Mouse (Mus musculus) inflammation-experienced regulatory T-cells, adult 6 months (primary cell): Measurements from ENCODE around the gene Eva1b. TPM values are rescaled to one million over a fixed set of nuclear protein-coding genes. Genes with fewer than 3 reads are reported as not detected.
"Not testable (repeated sequence)": the region's sequence is repeated elsewhere in the genome, so short reads cannot be mapped to it uniquely, and the experiment has no call there.

Experiments
- ATAC-seq: one replicate; pipeline ENCODE4 v1.8.0; 2017
- polyA plus RNA-seq, 3 experiments: library from polyadenylated mRNA; unstranded; fragments of 100-300 nt; shearing (Covaris generic); gene quantifications; one replicate each; pipeline ENCODE4 v1.2.1; 2017

Eva1b gene
- polyA plus RNA-seq, 3 experiments from 2014 or later: 8.5 to 14.5 (median 11.7) TPM

GRCm38 (mm10) chr4:126155869-126156268 lies 8.3 kb downstream of the Eva1b start:
- ATAC-seq: no peak

DNA sequence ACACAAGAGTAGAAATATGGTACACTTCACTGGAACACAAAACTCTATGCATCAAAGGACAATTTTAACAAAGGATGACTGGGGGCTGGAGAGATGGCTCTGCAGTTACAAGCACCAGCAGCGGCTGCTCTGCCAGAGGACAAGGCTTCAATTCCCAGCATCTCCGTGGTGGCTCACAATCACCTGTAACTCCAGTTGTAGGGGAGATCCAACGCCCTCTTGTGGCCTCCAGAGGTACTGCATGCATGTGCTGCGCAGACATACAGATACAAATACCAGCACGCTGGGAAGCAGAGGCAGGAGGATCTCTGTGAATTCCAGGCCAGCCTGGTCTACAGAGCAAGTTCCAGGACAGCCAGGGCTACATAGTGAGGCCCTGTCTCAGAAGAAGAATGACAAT lies 9.1 kb downstream of the Eva1b start:
- no peak for ATAC-seq

GRCm38 (mm10) chr4:126157562-126157961 lies 10.0 kb downstream of the Eva1b start:
- peak; percentile 19 for ATAC-seq

- ATAC-seq: no peak
Observed at GRCm38 (mm10) chr4:126159455-126159854, 11.9 kb downstream of the Eva1b start.

DNA sequence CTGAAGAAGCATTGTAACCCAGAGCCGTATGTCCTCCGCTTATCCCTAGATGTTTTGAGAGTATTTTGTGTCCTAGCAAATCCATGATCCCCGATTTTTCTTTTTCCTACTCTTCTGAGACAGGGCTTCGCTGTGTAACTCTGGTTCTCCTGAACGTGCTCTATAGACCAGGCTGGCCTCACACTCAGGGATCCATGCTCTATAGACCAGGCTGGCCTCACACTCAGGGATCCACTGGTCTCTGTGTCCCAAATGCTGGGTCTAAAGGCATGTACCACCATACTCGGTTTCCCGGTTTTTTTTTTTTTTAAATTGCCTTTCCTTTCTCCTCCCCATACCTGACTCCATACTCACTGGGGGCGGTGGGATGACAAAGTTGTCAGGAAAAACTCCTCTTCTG lies 13.4 kb downstream of the Eva1b start:
- ATAC-seq: no peak

DNA sequence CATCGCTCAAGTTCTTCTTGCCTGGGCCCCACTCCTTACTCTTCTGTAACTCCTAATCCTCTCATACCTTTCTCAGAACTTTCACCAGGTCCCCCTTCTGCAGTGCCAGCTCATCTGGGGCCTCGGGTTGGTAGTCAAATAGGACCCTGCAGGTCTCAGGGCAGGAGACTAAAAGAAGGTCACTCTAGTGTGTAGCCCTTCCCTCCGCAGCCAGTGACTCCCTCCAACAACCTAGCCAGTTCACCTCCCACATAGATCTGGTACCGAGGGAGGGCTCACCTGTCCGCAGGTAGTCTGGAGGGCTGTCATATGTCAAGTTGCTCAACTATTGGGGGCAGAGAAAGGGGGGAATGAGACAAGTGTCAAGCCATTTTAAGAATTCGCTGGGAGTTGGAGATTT lies 13.9 kb downstream of the Eva1b start:
- ATAC-seq: no peak

DNA sequence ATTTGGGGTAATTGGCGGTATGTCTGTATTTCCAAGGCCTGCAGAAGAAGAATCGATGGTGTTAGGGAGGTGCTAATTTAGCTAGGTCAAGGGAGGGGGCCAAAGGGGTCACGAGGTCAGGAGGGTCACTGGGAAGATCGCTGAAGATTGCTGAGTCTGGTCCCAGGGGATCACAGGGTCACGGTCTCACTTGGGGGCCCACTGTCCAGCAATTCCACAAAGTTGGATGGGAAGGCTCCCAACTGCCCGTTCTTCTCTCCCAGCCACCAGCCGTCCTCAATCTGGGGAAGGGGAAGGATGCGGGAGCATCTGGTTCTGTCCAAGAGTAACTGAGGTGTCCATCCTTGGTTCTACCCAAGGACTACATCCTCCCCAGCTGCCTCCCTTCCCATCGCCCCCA lies 14.4 kb downstream of the Eva1b start:
- ATAC-seq: no peak

DNA sequence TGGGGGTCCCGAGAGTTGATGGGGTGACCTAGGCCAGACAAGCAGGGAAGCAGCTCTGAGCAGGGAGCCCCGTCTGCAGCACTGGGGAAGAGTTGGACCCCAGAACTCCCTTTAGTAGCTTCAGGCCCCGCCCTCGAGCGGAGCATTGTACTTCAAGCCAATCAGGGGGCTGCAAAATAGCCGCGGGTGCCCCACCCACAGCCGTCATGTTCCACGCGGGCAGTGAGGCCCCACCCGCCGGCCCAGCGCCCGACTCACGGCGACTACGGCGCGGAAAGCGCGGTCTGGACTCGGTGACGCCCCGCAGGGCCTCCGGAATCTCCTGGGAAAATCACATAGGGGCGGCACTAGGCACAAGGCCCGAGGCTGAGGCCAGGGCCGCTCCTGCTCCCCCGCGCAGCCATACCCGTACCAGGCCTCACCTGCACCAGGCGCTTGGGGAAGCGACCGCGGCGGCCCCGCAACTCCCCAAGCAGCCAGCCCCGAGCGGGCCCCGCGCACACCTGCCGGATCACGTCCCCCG lies 15.1 kb downstream of the Eva1b start:
- ATAC-seq: peak; percentile 92

- peak; percentile 35 for ATAC-seq
Observed at GRCm38 (mm10) chr4:126163067-126163659, 15.6 kb downstream of the Eva1b start, which contains the start of gene Sh3d21. TSS of gene Sh3d21 (minus strand) at chr4:126163491.

- ATAC-seq: no peak
Observed at GRCm38 (mm10) chr4:126163685-126164084, 16.1 kb downstream of the Eva1b start.

DNA sequence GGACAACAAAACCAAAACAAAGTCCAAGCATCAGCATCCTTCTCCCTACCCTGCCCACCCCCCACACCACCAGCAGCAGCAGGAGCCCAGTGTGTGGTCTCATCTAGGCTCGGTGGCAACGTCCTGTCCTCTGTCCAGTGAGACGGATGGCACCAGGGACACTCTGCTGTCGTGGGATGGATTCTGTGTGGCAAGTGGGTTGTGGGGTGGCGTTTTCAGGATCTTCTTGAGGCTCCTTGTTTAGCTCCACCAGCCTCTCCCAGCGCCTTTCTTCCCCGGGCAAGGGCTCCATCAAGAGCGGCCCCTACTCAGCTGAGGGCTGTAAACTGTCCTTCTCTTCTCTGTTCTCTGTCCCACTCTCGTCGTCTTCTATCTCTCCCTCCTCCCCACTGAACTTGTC lies 17.5 kb downstream of the Eva1b start:
- ATAC-seq: not testable (repeated sequence)

DNA sequence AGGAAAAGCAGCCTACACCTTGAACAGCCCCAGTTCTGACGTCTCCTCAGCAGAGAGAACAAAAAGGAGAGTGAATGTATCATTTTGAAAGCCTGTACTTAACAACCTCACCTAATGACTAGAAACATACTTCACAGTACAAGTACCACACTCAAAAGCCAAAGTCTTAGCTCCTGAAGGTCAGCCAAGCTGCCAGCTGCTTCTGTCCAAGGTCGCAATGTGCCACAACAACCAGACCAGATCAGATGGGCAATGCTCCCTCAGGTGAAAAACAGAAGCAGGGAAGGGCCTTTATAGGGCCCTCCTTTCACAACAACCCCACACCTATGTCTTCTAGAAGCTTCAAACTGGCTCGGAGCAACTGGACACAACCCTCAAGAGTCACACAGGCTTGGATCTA lies 18.5 kb downstream of the Eva1b start:
- ATAC-seq: no peak

DNA sequence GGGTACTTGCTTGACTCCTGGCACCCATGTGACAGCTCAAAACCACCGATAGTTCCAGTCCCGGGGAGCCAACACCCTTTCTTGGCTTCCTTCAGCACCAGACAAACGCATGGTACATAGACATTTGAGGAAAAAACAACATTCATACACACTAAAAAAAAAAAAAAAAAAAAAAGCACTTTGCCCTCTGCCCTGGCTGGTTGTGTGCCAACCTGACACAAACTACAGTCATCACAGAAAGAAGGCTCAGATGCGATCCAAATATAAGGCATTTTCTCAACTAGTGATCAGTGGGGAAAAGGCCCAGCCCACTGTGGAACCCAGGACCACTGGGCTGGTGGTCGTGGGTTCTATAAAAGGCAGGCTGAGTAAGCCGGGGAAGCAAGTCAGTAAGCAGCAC lies 21.3 kb downstream of the Eva1b start:
- no peak for ATAC-seq

DNA sequence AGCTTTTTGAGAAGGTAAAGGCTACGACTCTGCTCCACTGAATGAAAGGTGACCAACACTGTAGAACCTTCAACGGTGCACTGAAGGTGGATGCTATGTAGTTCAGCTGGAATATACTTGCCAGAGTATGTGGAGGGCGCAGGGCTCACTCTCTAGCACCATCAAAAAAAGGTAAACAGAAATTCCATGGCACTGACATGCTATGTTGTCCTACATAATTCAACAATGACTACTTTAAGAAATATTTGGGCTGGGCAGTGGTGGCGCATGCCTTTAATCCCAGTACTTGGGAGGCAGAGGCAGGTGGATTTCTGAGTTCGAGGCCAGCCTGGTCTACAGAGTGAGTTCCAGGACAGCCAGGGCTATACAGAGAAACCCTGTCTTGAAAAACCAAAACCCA lies 23.2 kb downstream of the Eva1b start:
- not testable (repeated sequence) for ATAC-seq

- no peak for ATAC-seq
Observed at GRCm38 (mm10) chr4:126173800-126174199, 26.3 kb downstream of the Eva1b start.

- ATAC-seq: not testable (repeated sequence)
Observed at GRCm38 (mm10) chr4:126175980-126176379, 28.4 kb downstream of the Eva1b start.

DNA sequence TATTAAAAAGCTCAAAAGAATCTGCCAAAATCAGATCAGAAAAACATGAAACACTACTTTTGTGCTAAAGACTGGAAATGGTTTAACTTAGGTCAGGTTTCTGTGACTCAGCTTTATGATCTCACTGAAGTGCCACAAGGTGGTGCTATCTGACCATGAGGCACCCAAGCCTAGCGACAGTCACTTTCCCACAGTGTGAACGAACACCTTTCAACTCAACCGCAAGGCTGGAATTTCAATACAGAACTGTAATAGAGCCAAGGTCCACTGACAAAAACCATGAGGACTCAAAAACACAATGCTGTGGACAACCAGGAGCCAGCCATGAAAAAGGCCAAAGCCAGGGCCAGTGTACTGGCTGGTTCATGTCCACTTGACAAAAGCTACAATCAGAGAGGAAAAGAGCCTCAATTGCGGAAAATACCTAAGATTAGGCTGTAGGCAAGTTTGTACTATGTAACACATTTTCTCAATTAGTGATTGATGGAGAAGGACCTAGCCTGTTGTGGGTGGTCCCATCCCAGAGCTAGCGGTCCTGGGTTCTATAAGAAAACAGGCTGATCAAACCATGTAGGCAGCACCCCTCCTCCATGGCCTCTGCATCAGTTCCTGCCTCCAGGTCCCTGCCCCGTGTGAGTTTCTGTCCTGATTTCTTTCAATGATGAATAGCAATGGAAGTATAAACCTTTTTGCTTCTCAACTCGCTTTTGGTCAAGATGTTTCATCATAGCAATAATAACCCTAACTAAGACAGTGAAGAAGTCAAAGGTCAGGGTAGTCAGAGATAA lies 33.8 kb downstream of the Eva1b start:
- ATAC-seq: peak; percentile 93

DNA sequence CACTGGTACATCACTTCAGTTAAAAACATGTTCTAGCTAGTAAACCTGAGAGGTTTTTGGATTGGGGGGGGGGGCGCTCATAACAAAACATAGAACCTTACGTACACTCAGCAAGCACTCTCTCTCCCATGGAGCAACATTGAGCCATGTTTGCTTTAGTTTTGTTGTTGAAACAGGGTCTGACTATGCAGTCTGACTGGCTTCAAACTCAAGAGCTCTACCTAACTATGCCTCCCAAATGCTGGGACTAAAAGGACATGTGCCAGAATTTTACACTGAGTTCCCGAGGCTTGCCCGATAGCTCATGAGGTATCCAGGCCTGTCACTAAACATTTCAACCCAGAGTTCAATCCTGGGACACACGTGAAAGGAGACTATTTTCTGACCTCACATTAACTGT lies 35.5 kb downstream of the Eva1b start:
- no peak for ATAC-seq

DNA sequence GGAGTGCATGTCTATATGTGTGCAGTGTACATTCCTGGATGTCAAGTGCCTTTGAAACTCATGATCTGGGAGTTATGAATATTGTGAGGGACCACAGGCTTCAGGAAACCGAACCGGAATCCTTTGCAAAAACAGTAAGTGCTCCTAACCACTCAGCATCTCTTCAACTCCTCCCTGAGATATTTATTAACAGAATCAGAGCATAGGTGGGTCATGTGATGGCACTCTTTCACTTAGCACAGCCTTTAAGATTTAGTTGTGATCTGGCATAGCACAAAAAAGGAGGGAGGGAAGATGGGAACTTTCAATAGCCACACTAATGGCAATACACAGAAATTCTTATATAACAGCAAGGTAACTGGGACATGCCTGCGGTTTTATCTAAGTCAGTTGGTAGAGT lies 39.6 kb downstream of the Eva1b start:
- ATAC-seq: no peak

DNA sequence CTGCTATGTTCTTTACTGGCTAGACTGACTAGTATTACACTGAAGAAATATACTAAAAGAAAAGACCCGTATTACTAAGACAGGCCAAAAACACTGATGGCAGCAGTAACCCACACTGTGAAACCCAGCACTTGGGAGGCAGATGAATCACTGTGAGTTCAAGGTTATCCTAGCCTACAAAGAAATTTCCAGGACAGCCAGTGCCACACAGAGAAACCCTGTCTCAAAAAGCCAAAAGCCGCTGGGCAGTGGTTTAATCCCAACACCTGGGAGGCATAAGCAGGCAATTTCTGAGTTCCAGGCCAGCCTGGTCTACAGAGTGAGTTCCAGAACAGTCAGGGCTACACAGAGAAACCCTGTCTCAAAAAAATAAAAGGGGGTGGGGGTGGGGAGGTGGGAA lies 43.1 kb downstream of the Eva1b start:
- ATAC-seq: no peak

- peak; percentile 79 for ATAC-seq
Observed at GRCm38 (mm10) chr4:126194216-126194615, 46.7 kb downstream of the Eva1b start.

DNA sequence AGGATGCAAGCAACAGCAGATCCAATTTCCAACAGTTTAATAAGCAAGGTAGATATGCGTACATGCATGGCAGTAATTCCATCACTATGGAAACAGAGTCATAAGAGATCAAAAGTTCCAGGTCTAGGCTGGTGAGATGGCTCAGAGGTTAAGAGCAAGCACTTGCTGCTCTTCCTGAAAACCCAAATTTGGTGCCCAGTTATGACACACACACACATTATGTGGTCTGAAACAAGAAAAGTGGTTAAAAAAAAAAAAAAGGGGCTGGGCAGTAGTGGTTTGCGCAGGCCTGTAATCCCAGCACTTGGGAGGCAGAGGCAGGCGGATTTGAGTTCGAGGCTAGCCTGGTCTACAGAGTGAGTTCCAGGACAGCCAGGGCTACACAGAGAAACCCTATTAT lies 47.4 kb downstream of the Eva1b start:
- no peak for ATAC-seq

DNA sequence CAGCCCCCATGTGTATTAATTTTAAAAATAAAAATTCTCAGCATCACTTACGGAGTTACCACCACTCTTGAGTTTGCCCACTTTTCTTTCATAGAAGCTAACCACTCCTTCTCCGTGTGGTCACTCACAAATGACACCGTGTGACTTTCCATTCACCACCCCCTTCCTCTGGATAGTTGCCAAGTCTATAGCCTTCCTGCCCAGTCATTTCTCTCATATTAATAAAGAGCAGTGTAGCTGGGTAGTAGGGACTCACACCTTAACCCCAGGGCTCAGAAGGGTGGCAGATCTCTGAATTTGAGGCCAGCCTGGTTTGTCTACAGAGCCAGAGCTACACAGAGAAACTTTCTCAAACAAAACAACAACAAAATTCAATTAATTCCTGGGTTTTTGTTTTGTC lies 49.9 kb downstream of the Eva1b start:
- ATAC-seq: no peak
